Mouse (Mus musculus) hindbrain, embryonic 16.5 days (tissue): ENCODE measurements at regions not wholly inside any gene's neighbourhood (a gene's known extent, or its start where the extent isn't known, plus 50 kb on each side); places are given as distances from the start of the nearest gene placed in this dataset.
"Not testable (repeated sequence)": the region's sequence is repeated elsewhere in the genome, so short reads cannot be mapped to it uniquely, and the experiment has no call there.

Source experiments
- ATAC-seq: fragments of 200-750 bp; cut with Nextera tagmentation; 2 replicates; pipeline ENCODE4 v1.8.0; 2017; ENCODE audit warnings: moderate TSS enrichment, moderate library complexity
- H3K27ac ChIP-seq: fragments of 300-500 bp; sonication (generic); 2 replicates; pipeline ENCODE4 v1.5.1; 2014; ENCODE audit warnings: low read depth, mild to moderate bottlenecking, control low read depth, low read length, moderate library complexity
- H3K27me3 ChIP-seq: fragments of 300-500 bp; sonication (generic); replicated peaks from 2 replicates; pipeline ENCODE4 v1.6.1; 2014; ENCODE audit warnings: low read length; ENCODE audit not compliant: control insufficient read depth, insufficient read depth
- H3K36me3 ChIP-seq: fragments of 300-500 bp; sonication (generic); 2 replicates; pipeline ENCODE4 v1.6.1; 2014; ENCODE audit warnings: mild to moderate bottlenecking, low read length, moderate library complexity, mixed read lengths; ENCODE audit not compliant: control insufficient read depth, insufficient read depth
- H3K4me1 ChIP-seq: fragments of 300-500 bp; sonication (generic); 2 replicates; pipeline ENCODE4 v1.6.1; 2014; ENCODE audit warnings: low read depth, low read length; ENCODE audit not compliant: control insufficient read depth, insufficient read depth
- H3K4me2 ChIP-seq: fragments of 300-500 bp; sonication (generic); 2 replicates; pipeline ENCODE4 v1.6.1; 2014; ENCODE audit warnings: mild to moderate bottlenecking, low read length, control low read depth, moderate library complexity
- H3K4me3 ChIP-seq: fragments of 300-500 bp; sonication (generic); 2 replicates; pipeline ENCODE4 v1.5.1; 2014; ENCODE audit warnings: mild to moderate bottlenecking, low read length, control low read depth, moderate library complexity
- H3K9ac ChIP-seq: fragments of 300-500 bp; sonication (generic); 2 replicates; pipeline ENCODE4 v1.6.1; 2014; ENCODE audit warnings: low read depth, mild to moderate bottlenecking, control low read depth, low read length, moderate library complexity
- H3K9me3 ChIP-seq: fragments of 300-500 bp; sonication (generic); 2 replicates; pipeline ENCODE4 v1.6.1; 2014; ENCODE audit warnings: mild to moderate bottlenecking, low read length, moderate library complexity; ENCODE audit not compliant: control insufficient read depth
- WGBS: fragments of 180-500 bp; shearing (Covaris S2); extraction: QIAGEN DNeasy Blood & Tissue Kit; methylation state at CpG from one replicate; pipeline ENCODE4 v1.1.7; 2014; 5-methylcytosine and 5-hydroxymethylcytosine counted together

DNA sequence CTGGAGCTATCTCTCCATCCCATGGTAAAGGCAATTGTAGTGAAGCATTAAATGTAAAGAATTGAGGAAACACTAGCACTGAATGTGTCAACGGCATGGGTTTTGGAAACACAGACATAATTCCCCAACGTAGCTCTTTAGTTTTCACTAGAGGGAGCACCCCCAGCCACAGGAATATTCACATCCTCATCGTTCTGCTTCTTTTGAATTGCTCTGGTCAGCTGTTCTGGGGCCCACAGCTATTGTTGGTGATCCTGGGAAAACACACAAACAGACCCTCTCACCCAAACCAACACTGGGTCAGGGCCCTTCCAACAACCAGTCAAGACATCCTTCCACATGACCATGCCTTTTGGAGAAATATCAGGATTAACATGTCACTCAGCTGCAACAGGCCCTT is 119.7 kb downstream of the Impg2 start:
- not testable (repeated sequence) for H3K4me2 ChIP-seq, H3K9me3 ChIP-seq, H3K27ac ChIP-seq, H3K4me3 ChIP-seq, H3K4me1 ChIP-seq, ATAC-seq, H3K36me3 ChIP-seq, H3K9ac ChIP-seq, H3K27me3 ChIP-seq
- WGBS: 33% methylated on average over 3 of the region's 3 CpGs

- no peaks in the 10 kb centered on the region for H3K9me3 ChIP-seq
- no peak overlapping the region for H3K27ac ChIP-seq
- H3K4me2 ChIP-seq: no peak overlapping the region
- ATAC-seq: no peak
- no peaks in the 10 kb centered on the region for H3K4me1 ChIP-seq
- H3K27me3 ChIP-seq: no peaks in the 10 kb centered on the region
- H3K36me3 ChIP-seq: no peaks in the 10 kb centered on the region
- H3K9ac ChIP-seq: no peak overlapping the region
- no peak overlapping the region for H3K4me3 ChIP-seq
Observed at GRCm38 (mm10) chr16:56349415-56349814, 128.3 kb upstream of the Abi3bp start.

GRCm38 (mm10) chr16:56352888-56353287 is 124.8 kb upstream of the Abi3bp start:
- no peak overlapping the region for H3K4me2 ChIP-seq
- no peaks in the 10 kb centered on the region for H3K36me3 ChIP-seq
- no peaks in the 10 kb centered on the region for H3K4me1 ChIP-seq
- H3K9me3 ChIP-seq: no peaks in the 10 kb centered on the region
- WGBS: 61% methylated on average over 3 of the region's 3 CpGs
- ATAC-seq: no peak
- H3K9ac ChIP-seq: no peak overlapping the region
- H3K27ac ChIP-seq: no peak overlapping the region
- H3K27me3 ChIP-seq: no peaks in the 10 kb centered on the region
- H3K4me3 ChIP-seq: no peak overlapping the region

DNA sequence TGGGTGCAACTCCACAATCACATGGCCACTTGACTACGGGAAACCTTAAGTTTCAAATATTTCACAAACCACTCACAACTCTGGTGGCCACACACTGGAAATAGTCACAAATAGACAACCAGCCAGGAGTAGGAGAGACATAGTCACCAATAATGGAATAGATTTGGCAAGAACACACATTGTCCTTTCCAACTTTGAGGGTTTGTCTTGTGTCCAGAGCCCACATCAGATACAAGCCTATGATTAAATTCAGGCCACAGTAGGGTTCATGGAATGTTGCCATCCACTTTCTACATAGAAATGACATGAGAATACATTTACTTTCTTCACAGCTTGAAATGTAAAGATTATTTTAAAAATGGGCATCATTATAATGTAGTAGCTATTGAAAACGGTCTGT is 118.6 kb upstream of the Abi3bp start:
- no peaks in the 10 kb centered on the region for H3K4me1 ChIP-seq
- no peak overlapping the region for H3K4me2 ChIP-seq
- 81% methylated on average over 2 of the region's 2 CpGs for WGBS

GRCm38 (mm10) chr16:56360992-56361391 is 116.7 kb upstream of the Abi3bp start:
- Histone ChIP-seq H3K27ac (no peak overlapping the region), H3K9ac (no peak overlapping the region), H3K4me1 (no peaks in the 10 kb centered on the region), H3K4me3 (no peak overlapping the region), H3K9me3 (peaks cover 8% of the 10 kb centered on the region; the same call in 1 of the 2 replicates), H3K4me2 (no peak overlapping the region), H3K36me3 (no peaks in the 10 kb centered on the region), H3K27me3 (no peaks in the 10 kb centered on the region)
- WGBS: 49% methylated on average over 1 of the region's 1 CpGs
- ATAC-seq: no peak

More for the DNA sequence above, 118.6 kb upstream of the Abi3bp start:
- no peak overlapping the region for H3K9ac ChIP-seq
- H3K36me3 ChIP-seq: no peaks in the 10 kb centered on the region
- H3K4me3 ChIP-seq: no peak overlapping the region
- H3K9me3 ChIP-seq: no peaks in the 10 kb centered on the region
- no peak for ATAC-seq
- no peak overlapping the region for H3K27ac ChIP-seq
- no peaks in the 10 kb centered on the region for H3K27me3 ChIP-seq

GRCm38 (mm10) chr16:56378356-56378755 is 99.3 kb upstream of the Abi3bp start:
- H3K9me3 ChIP-seq: no peaks in the 10 kb centered on the region
- H3K36me3 ChIP-seq: no peaks in the 10 kb centered on the region
- H3K4me3 ChIP-seq: no peak overlapping the region
- H3K27me3 ChIP-seq: no peaks in the 10 kb centered on the region
- no peak overlapping the region for H3K27ac ChIP-seq
- WGBS: 79% methylated on average over 2 of the region's 2 CpGs
- H3K4me1 ChIP-seq: no peaks in the 10 kb centered on the region
- no peak for ATAC-seq
- H3K4me2 ChIP-seq: no peak overlapping the region
- no peak overlapping the region for H3K9ac ChIP-seq

DNA sequence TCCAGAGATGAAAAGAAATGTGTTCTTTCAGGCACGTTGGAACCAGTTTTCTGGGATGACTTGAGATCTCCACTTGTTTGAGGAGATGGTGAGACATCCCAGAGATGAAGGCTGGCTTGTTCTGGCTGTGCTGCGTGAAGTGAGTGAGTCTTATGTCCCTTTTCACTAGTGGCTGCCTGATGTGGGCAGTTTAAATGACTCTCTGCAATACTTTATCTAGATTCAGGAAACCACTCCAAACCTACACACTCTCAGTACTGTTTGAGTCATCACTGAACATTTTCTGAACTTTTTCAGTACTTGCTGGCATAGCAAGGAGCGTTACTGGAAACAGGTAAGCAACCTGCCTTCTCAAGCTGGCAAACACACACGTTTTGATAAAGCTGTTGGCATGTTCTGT is 97.0 kb upstream of the Abi3bp start:
- Histone ChIP-seq H3K4me1 (no peaks in the 10 kb centered on the region), H3K9ac (no peak overlapping the region), H3K4me2 (no peak overlapping the region), H3K36me3 (no peaks in the 10 kb centered on the region), H3K27ac (no peak overlapping the region), H3K9me3 (no peaks in the 10 kb centered on the region), H3K4me3 (no peak overlapping the region), H3K27me3 (no peaks in the 10 kb centered on the region)
- ATAC-seq: no peak
- WGBS: 79% methylated on average over 4 of the region's 4 CpGs

DNA sequence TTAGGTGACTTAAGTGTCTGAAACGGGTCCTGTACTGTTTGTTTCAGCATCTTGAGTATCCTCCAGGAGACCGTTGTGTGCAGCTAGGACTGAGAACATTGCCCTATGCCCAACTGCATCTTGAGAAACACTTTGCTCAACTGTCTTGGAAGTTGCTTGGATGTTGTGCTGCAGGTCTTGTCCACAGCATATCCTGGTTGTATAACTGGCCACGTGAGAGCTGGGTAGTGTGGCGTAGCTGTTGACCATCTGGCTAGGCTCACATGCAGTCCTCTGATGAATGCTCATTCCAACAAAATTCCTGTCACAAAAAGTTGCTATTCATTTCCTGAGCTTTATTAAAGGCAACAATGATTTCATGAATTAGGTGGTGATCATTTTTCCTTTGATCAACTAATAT is 91.1 kb upstream of the Abi3bp start:
- no peak overlapping the region for H3K9ac ChIP-seq
- WGBS: 87% methylated on average over 4 of the region's 4 CpGs
- ATAC-seq: no peak
- H3K9me3 ChIP-seq: no peaks in the 10 kb centered on the region
- no peak overlapping the region for H3K27ac ChIP-seq
- no peak overlapping the region for H3K4me2 ChIP-seq
- H3K36me3 ChIP-seq: no peaks in the 10 kb centered on the region
- no peak overlapping the region for H3K4me3 ChIP-seq
- H3K27me3 ChIP-seq: no peaks in the 10 kb centered on the region
- no peaks in the 10 kb centered on the region for H3K4me1 ChIP-seq

DNA sequence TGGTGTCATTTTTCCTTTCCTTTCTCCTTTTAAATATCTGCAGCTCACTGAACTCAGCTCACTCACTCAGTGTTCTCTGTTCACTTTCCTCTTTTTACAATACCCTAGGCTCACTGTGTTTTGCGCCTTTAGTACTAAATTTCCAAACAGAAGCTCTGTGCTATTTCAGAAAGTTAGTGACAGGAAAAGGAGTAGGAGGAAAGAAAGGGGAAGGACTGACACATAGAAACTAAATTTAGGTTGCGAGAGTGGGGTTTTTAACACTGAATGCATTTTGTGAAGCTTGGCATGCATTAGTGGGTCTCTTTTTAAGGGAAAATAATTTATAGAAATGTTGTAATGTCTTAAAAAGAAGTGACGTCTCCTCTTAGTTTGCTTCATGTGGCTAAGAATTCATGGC is 84.8 kb upstream of the Abi3bp start:
- no peaks in the 10 kb centered on the region for H3K27me3 ChIP-seq
- no peak overlapping the region for H3K9ac ChIP-seq
- H3K4me1 ChIP-seq: no peaks in the 10 kb centered on the region
- no peak overlapping the region for H3K4me3 ChIP-seq
- no peaks in the 10 kb centered on the region for H3K36me3 ChIP-seq
- ATAC-seq: no peak
- H3K9me3 ChIP-seq: no peaks in the 10 kb centered on the region
- H3K27ac ChIP-seq: no peak overlapping the region
- no peak overlapping the region for H3K4me2 ChIP-seq
- WGBS: 85% methylated on average over 3 of the region's 3 CpGs

- no peaks in the 10 kb centered on the region for H3K27me3 ChIP-seq
- H3K4me3 ChIP-seq: no peak overlapping the region
- no peaks in the 10 kb centered on the region for H3K9me3 ChIP-seq
- H3K9ac ChIP-seq: no peak overlapping the region
- no peak overlapping the region; the same call in 1 of the 2 replicates for H3K27ac ChIP-seq
- H3K4me1 ChIP-seq: no peaks in the 10 kb centered on the region
- H3K36me3 ChIP-seq: no peaks in the 10 kb centered on the region
- 56% methylated on average over 4 of the region's 4 CpGs for WGBS
- peak; percentile 56; the same call in 1 of the 2 replicates for ATAC-seq
- no peak overlapping the region for H3K4me2 ChIP-seq
Observed at GRCm38 (mm10) chr16:56396586-56396985, 81.1 kb upstream of the Abi3bp start.
